Mouse (Mus musculus) intestine, postnatal 0 days (tissue): ENCODE data around the gene 4930438A08Rik. TPM values are rescaled to one million over a fixed set of nuclear protein-coding genes. Genes with fewer than 3 reads are reported as not detected.

ENCODE experiments used
- ATAC-seq: fragments of 200-750 bp; cut with Nextera tagmentation; 2 replicates; pipeline ENCODE4 v1.8.0; 2017; ENCODE audit warnings: mild to moderate bottlenecking, moderate TSS enrichment, moderate library complexity
- H3K27ac ChIP-seq: fragments of 300-500 bp; sonication (generic); 2 replicates; pipeline ENCODE4 v1.5.1; 2014; ENCODE audit warnings: mild to moderate bottlenecking, low read depth, low read length, moderate library complexity
- H3K27me3 ChIP-seq: fragments of 300-500 bp; sonication (generic); replicated peaks from 2 replicates; pipeline ENCODE4 v1.6.1; 2014; ENCODE audit warnings: low read length, mixed read lengths; ENCODE audit not compliant: control insufficient read depth, insufficient read depth
- H3K36me3 ChIP-seq: fragments of 300-500 bp; sonication (generic); 2 replicates; pipeline ENCODE4 v1.6.1; 2014; ENCODE audit warnings: mild to moderate bottlenecking, moderate library complexity; ENCODE audit not compliant: control insufficient read depth, insufficient read depth
- H3K4me1 ChIP-seq: fragments of 300-500 bp; sonication (generic); replicated peaks from 2 replicates; pipeline ENCODE4 v1.6.1; 2014; ENCODE audit warnings: antibody characterized with exemption, low read length, mixed read lengths; ENCODE audit not compliant: control insufficient read depth, insufficient read depth
- H3K4me2 ChIP-seq: fragments of 300-500 bp; sonication (generic); replicated peaks from 2 replicates; pipeline ENCODE4 v1.6.1; 2014; ENCODE audit warnings: low read depth, mild to moderate bottlenecking, moderate library complexity
- H3K4me3 ChIP-seq: fragments of 300-500 bp; sonication (generic); 2 replicates; pipeline ENCODE4 v1.5.1; 2014; ENCODE audit warnings: low read depth, low read length
- H3K9ac ChIP-seq: fragments of 300-500 bp; sonication (generic); 2 replicates; pipeline ENCODE4 v1.6.1; 2014; ENCODE audit warnings: mild to moderate bottlenecking, low read depth, low read length
- H3K9me3 ChIP-seq: fragments of 300-500 bp; sonication (generic); 2 replicates; pipeline ENCODE4 v1.6.1; 2016; ENCODE audit warnings: mixed run types; ENCODE audit not compliant: control insufficient read depth
- CTCF ChIP-seq: sonication (generic); IDR thresholded peaks from 2 replicates; pipeline ENCODE4 v1.5.1; 2016; ENCODE audit warnings: low read depth, mild to moderate bottlenecking, control low read depth, antibody characterized with exemption, moderate library complexity
- WGBS: fragments of 180-500 bp; shearing (Covaris S2); extraction: QIAGEN DNeasy Blood & Tissue Kit; methylation state at CpG from one replicate; pipeline ENCODE4 v1.1.7; 2014; 5-methylcytosine and 5-hydroxymethylcytosine counted together
- polyA plus RNA-seq: library from polyadenylated mRNA; unstranded; fragments of >200 nt; fragmentation: Nextera tagmentation; extraction: Ambion mirVana; gene quantifications from 2 replicates; pipeline ENCODE4 v1.2.1, GENCODE M21; 2015

4930438A08Rik gene
- polyA plus RNA-seq, 1 experiment from 2014 or later = not detected

GRCm38 (mm10) chr11:58329906-58330275 is 55.3 kb downstream of the 4930438A08Rik start:
- Histone ChIP-seq H3K36me3 (peaks cover 20% of the 10 kb centered on the region), H3K4me1 (peaks cover 15% of the 10 kb centered on the region), H3K9me3 (no peaks in the 10 kb centered on the region), H3K9ac (peak overlapping the region; percentile 60), H3K4me2 (peak overlapping the region; percentile 85), H3K4me3 (peak overlapping the region; percentile 77), H3K27me3 (no peaks in the 10 kb centered on the region), H3K27ac (peak overlapping the region; percentile 71; the same call in 1 of the 2 replicates)
- peak; percentile 15 for ATAC-seq
- peak; percentile 27 for TF ChIP-seq CTCF
- WGBS = under 1% methylated on average over 21 of the region's 21 CpGs

DNA sequence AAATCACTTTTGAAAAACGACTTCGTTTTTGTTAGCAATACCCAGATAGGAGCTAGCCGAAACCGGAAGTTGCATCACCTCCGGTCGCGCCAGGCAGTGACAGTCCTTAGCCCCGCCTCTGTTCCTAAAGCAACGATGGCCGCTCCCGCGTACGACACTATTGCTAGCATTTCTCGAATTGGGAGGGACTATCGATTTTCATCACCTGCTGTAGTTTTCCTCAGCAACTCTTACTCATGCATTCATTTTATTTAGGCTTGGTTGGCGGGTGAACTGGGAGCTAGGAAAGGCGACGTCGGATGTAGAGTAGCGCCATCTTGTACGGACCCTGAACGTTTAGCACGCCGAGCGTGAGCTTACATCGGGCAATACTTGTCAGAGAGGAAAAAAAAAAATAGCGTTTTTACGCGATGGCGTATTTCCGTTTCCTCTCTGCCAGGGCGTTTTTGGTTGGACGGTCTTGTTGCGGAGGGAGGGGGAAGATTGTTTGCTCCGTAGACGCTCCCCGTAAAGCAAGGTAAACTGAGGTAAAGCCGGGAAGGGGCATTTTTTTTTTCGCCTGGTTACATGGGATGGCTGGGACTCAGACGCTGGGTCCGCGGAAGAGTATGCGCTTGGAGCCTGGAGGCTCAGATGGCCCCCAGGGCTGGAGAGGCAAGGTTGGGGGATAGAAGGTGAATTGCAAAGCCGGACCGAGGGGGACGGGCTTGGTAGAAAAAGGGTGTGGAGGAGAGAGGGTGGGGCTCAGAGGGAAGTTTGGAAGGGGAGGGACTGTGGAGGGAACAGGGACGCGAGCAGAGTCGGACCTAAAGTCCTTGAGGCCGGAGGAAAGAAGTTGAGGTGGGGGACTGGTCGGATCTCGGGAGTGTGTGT is 55.9 kb downstream of the 4930438A08Rik start, which contains the start of the genes Zfp672 and Sh3bp5l:
Zfp672 (minus strand) TSS at position 64 of the 873 bp plus-strand sequence.
Sh3bp5l (plus strand) TSS at position 449 of the 873 bp plus-strand sequence.
- WGBS = under 1% methylated on average over 52 of the region's 52 CpGs
- Histone ChIP-seq H3K4me2 (peak within 1 kb of the TSS; percentile 85), H3K4me3 (peak within 1 kb of the TSS; percentile 77), H3K9me3 (no peaks in the 10 kb centered on the region), H3K4me1 (peaks cover 15% of the 10 kb centered on the region), H3K27ac (peak within 1 kb of the TSS; percentile 71), H3K36me3 (peaks cover 21% of the 10 kb centered on the region), H3K9ac (peak within 1 kb of the TSS; percentile 62), H3K27me3 (no peaks in the 10 kb centered on the region)
- peak; percentile 93 for ATAC-seq
- TF ChIP-seq CTCF = no peak

DNA sequence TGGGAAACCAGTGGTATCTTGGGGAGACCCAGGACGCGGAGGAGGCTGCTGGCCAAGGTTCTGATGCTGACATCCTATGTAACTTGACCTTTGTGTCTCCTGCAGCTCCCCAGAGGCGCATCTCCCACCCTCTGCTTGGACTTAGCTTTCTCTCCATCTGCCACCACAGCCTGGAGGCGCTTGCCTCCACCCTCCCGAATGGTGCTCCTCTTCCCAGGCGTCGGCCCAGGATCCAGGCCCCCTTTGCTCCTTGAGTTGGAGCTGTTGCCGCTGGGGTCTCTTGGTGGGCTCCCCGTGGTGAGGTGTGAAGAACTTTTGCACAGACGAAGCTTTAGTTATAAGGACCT is 56.5 kb downstream of the 4930438A08Rik start:
- peak overlapping the region; percentile 85 for H3K4me2 ChIP-seq
- peak overlapping the region; percentile 77 for H3K4me3 ChIP-seq
- peak overlapping the region; percentile 58; the same call in 1 of the 2 replicates for H3K27ac ChIP-seq
- no peaks in the 10 kb centered on the region for H3K27me3 ChIP-seq
- 7% methylated on average over 10 of the region's 10 CpGs for WGBS
- TF ChIP-seq CTCF = no peak
- no peak; the same call in 1 of the 2 replicates for ATAC-seq
- H3K9ac ChIP-seq = peak overlapping the region; percentile 62
- H3K9me3 ChIP-seq = no peaks in the 10 kb centered on the region
- H3K36me3 ChIP-seq = peaks cover 21% of the 10 kb centered on the region
- peaks cover 15% of the 10 kb centered on the region for H3K4me1 ChIP-seq

GRCm38 (mm10) chr11:58331546-58331945 is 56.9 kb downstream of the 4930438A08Rik start:
- H3K4me3 ChIP-seq = peak overlapping the region; percentile 77
- H3K27ac ChIP-seq = 0 out of 2 replicates have a peak overlapping the region, but pooled peaks have one; percentile 28
- ATAC-seq = no peak
- peak overlapping the region; percentile 85 for H3K4me2 ChIP-seq
- no peaks in the 10 kb centered on the region for H3K27me3 ChIP-seq
- peak overlapping the region; percentile 62 for H3K9ac ChIP-seq
- no peak for TF ChIP-seq CTCF
- 62% methylated on average over 6 of the region's 6 CpGs for WGBS
- H3K36me3 ChIP-seq = peaks cover 21% of the 10 kb centered on the region
- H3K4me1 ChIP-seq = peaks cover 15% of the 10 kb centered on the region
- H3K9me3 ChIP-seq = no peaks in the 10 kb centered on the region

GRCm38 (mm10) chr11:58334746-58335145 is 60.1 kb downstream of the 4930438A08Rik start:
- no peak overlapping the region for H3K9ac ChIP-seq
- no peak overlapping the region for H3K27ac ChIP-seq
- H3K4me2 ChIP-seq = no peak overlapping the region
- no peak for TF ChIP-seq CTCF
- H3K9me3 ChIP-seq = no peaks in the 10 kb centered on the region
- no peak for ATAC-seq
- 76% methylated on average over 3 of the region's 3 CpGs for WGBS
- no peaks in the 10 kb centered on the region for H3K27me3 ChIP-seq
- peaks cover 10% of the 10 kb centered on the region; the same call in 1 of the 2 replicates for H3K4me1 ChIP-seq
- no peak overlapping the region for H3K4me3 ChIP-seq
- peaks cover 35% of the 10 kb centered on the region for H3K36me3 ChIP-seq

Other genes starting within 250 kb of the 4930438A08Rik start
- not detected in 2 replicates for gene Gm12248, start 181.7 kb upstream of the 4930438A08Rik start, polyA plus RNA-seq
- 43.2 and 46.2 TPM in 2 replicates for gene Cnot8, start 170.6 kb upstream of the 4930438A08Rik start, polyA plus RNA-seq
- gene Gemin5, start 106.3 kb upstream of the 4930438A08Rik start, polyA plus RNA-seq = 3.6 and 4.0 TPM in 2 replicates
- gene Mrpl22, start 103.1 kb upstream of the 4930438A08Rik start, polyA plus RNA-seq = 86.2 and 90.1 TPM in 2 replicates
- 10.9 and 11.5 TPM in 2 replicates for gene Igtp, start 75.2 kb upstream of the 4930438A08Rik start, polyA plus RNA-seq
- 5.4 and 6.4 TPM in 2 replicates for gene Irgm2, start 75.2 kb upstream of the 4930438A08Rik start, polyA plus RNA-seq
- 3.9 and 4.7 TPM in 2 replicates for gene Zfp692, start 32.3 kb downstream of the 4930438A08Rik start, polyA plus RNA-seq
- gene Zfp672, start 55.5 kb downstream of the 4930438A08Rik start, polyA plus RNA-seq = 32.0 and 33.8 TPM in 2 replicates
- gene Sh3bp5l, start 55.9 kb downstream of the 4930438A08Rik start, polyA plus RNA-seq = 13.2 and 14.7 TPM in 2 replicates
- 1,454 and 1,717 TPM in 2 replicates for gene Lypd8, start 104.2 kb downstream of the 4930438A08Rik start, polyA plus RNA-seq
- 0.77 and 4.8 TPM in 2 replicates for gene 1810065E05Rik, start 146.3 kb downstream of the 4930438A08Rik start, polyA plus RNA-seq
- not detected in 2 replicates for gene Gm12253, start 157.8 kb downstream of the 4930438A08Rik start, polyA plus RNA-seq
- not detected in 2 replicates for gene Lypd9, start 178.1 kb downstream of the 4930438A08Rik start, polyA plus RNA-seq
- gene Olfr30, start 187.5 kb downstream of the 4930438A08Rik start, polyA plus RNA-seq = not detected in 2 replicates
- gene Olfr332, start 217.8 kb downstream of the 4930438A08Rik start, polyA plus RNA-seq = not detected in 2 replicates
- not detected in 2 replicates for gene Olfr331, start 227.8 kb downstream of the 4930438A08Rik start, polyA plus RNA-seq